Mouse (Mus musculus) lung, postnatal 0 days (tissue): ENCODE results near the gene Efnb3.

ENCODE experiments used
- CTCF ChIP-seq: IDR thresholded peaks from 2 replicates; pipeline ENCODE4 v1.5.1; 2016; ENCODE audit warnings: antibody characterized with exemption, mild to moderate bottlenecking
- EP300 ChIP-seq: IDR thresholded peaks from 2 replicates; pipeline ENCODE4 v1.6.1; 2016; ENCODE audit warnings: antibody characterized with exemption, mild to moderate bottlenecking, control low read depth

DNA sequence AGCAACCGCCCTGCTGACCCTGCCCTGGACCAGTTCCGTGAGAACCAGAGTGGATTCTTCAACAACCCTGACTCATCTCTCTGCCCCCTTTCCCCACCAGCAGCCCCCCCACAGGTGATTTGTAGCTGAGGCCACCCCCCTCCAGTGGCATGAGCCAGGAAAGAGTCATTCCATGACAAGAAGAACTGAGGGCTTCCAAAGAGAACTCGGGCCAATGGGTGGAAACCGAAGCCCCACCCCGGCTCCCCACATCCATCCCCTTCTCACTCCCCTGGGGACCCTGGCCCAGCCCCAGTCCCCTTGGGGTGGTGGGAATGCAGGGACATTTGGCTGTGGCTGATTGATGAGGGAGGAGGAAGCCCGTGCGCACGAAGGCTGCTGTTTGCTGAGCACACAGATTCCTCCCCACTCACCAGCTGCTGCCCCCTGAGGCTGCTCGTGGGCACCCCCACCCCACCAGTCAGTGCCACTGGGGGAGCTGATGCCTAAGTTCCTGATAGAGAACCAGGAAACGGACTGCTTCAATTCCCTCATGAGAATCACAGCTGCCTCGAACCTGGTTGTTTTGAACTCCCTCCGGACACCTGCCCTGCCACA, 10.8 kb downstream of the Efnb3 start, which contains the start of gene Dnah2:
- no peak for TF ChIP-seq CTCF
- TF ChIP-seq EP300: no peak
